Mouse (Mus musculus) splenic B cell, adult 2 months (primary cell): ENCODE measurements around the gene B3gnt8.
A peak's percentile ranks its signal among the peaks of the same experiment; 100 is the strongest.

ENCODE experiments used
- DNase-seq: peaks from one replicate; pipeline ENCODE4 v3.0.0-alpha.2; 2011; ENCODE audit warnings: low read depth, low spot score
- H3K27me3 ChIP-seq: 2 replicates; pipeline ENCODE4 v1.6.1; 2012; ENCODE audit warnings: mild to moderate bottlenecking, low read length, moderate library complexity, mixed read lengths; ENCODE audit not compliant: control insufficient read depth, poor library complexity, insufficient read depth, severe bottlenecking
- H3K36me3 ChIP-seq: 2 replicates; pipeline ENCODE4 v1.6.1; 2012; ENCODE audit warnings: mild to moderate bottlenecking, low read length, moderate library complexity, mixed read lengths; ENCODE audit not compliant: control insufficient read depth, poor library complexity, insufficient read depth, severe bottlenecking

The B3gnt8 gene

DNA sequence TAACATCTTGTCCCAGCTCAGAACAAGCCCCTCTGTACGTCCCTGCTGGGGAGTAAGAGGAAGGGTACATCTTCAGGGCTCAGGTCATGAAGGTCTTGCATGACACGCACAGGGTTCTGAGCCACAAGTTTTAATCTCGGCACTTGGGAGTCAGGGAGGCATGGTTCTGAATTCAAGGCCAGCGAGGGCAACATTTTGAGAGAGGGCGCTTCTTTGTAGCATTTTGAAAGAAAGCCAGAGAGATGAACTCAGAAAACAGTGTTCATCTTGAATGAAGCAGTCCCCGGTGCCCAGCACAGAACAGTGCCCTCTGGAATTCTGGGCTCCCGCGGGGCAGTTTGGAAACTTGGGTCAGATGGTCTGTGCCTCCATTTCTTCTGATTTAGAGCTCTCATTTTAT lies 39.9 kb downstream of the B3gnt8 start:
- peaks cover 6% of the 10 kb centered on the region for H3K36me3 ChIP-seq
- H3K27me3 ChIP-seq: no peaks in the 10 kb centered on the region
- no peak for DNase-seq

- Histone ChIP-seq H3K36me3 (peaks cover 4% of the 10 kb centered on the region), H3K27me3 (no peaks in the 10 kb centered on the region)
- DNase-seq: no peak
These were observed 42.7 kb downstream of the B3gnt8 start for GRCm38 (mm10) chr7:25669158-25669557.

GRCm38 (mm10) chr7:25669631-25670030 lies 43.2 kb downstream of the B3gnt8 start:
- Histone ChIP-seq H3K27me3 (no peaks in the 10 kb centered on the region), H3K36me3 (peaks cover 4% of the 10 kb centered on the region)
- DNase-seq: no peak

DNA sequence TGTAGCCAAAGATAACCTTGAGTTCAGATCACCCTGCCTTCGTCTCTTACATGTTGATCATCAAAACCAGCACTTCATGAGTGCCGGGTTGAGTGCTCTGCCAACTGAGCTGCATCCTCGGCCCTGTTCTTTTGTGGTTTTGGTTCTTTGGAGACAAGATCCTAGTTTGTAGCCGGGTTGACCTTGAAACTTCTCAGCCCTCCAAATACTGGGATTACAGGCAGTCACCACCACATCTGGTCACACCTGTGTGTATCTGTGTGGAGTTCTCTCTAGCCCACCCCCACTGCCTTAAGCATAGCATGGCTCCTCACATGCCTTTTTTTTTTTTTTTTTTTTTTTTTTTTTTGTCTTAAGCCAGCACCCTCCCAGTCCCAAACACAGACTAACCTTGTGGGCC lies 43.6 kb downstream of the B3gnt8 start:
- no peak for DNase-seq
- peaks cover 4% of the 10 kb centered on the region for H3K36me3 ChIP-seq
- no peaks in the 10 kb centered on the region for H3K27me3 ChIP-seq

DNA sequence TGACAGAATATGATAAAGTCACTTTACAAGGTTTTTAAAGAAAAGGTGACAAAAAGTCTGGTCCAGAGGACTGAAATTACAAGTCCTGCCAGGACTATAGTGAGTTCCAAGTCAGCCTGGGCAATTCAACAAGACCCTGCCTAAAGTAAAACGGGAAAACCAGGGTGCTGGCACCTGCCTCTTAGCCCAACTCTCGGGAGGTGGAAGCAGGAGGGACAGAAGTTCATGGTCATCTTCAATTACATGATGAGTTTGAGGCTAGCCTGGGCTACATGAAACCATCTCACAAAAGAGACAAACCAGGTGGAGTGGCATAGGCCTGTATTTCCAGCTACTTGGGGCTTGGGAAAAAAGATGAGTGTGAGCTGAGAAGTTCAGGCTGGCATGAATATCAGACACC lies 45.2 kb downstream of the B3gnt8 start:
- H3K27me3 ChIP-seq: no peaks in the 10 kb centered on the region
- peaks cover 4% of the 10 kb centered on the region for H3K36me3 ChIP-seq
- DNase-seq: no peak

DNA sequence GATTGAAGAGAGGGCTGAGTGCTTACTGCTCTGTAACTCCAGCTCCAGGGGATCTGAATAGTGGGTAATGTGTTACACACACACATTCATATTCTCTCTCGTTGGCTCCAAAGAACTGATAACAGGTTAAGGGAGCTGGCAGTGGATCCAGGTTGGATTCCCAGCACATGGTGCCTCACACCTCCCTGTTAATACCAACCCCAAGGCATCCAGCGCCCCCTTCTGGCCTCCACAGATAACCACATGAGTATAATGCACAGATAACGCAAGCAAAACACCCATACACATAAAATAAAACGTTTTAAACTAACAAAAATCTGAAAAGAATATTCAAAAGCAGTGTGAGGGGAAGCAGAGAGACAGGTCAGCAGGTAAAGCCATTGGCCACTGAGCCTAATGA lies 46.0 kb downstream of the B3gnt8 start:
- no peak for DNase-seq
- peaks cover 4% of the 10 kb centered on the region for H3K36me3 ChIP-seq
- no peaks in the 10 kb centered on the region for H3K27me3 ChIP-seq

DNA sequence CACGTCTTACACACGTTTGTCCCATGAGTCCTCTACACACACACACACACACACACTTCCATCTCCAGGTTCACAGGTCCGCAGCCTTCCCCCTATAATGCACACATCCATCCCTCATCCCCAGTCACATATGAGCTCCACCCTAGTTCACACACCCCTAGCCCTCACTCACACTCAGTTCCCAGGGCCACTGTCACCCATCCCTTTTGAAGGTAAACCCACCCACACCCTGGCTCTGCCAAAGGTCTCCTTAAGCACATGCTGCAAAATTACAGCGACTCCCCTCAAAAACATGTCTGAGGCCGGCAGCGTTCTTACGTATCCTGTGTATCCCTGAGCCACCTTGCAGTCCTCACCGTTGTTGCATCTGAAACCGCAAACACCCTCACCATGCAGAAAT lies 47.8 kb downstream of the B3gnt8 start:
- DNase-seq: no peak
- Histone ChIP-seq H3K27me3 (no peaks in the 10 kb centered on the region), H3K36me3 (no peaks in the 10 kb centered on the region)

- Histone ChIP-seq H3K27me3 (no peaks in the 10 kb centered on the region), H3K36me3 (no peaks in the 10 kb centered on the region)
- DNase-seq: no peak
These were observed 48.4 kb downstream of the B3gnt8 start, which contains the start of gene Tmem91 for GRCm38 (mm10) chr7:25674719-25675300. Gene Tmem91, minus strand, starts transcription at chr7:25675166.

- no peak for DNase-seq
- H3K27me3 ChIP-seq: no peaks in the 10 kb centered on the region
- no peaks in the 10 kb centered on the region for H3K36me3 ChIP-seq
These were observed 49.0 kb downstream of the B3gnt8 start for GRCm38 (mm10) chr7:25675405-25675804.

DNA sequence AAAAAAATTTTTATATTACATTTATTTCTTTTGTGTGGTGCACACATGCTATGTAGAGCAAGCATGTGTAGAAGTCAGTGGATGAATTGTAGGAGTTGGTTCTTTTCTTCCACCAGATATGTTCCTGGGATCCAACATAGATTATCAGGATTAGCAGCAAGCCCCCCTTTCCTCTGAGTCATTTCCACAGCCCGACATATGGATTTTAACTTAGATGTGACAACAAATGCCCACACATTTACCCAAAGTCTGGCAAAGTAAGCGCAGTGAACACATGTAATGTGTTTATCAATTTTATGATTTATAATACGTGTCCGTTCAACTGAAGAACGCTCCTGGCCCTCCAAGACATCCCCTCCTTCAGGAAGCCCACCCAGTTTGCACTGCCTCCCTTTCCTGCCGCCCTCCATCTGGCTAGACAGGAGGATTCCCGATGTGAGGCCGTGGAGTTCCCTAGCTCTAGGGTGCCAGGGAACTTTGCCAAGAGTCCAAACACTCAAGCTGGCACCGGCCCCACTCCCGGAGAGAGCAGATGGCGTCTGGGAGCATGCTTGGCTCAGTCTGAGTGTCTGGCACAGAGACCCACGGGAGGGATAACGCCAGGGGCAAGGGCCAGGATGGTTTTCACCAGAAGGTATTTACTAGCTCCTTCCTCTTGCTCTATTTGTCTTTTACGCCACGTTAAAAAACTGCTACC lies 49.8 kb downstream of the B3gnt8 start:
- DNase-seq: no peak
- Histone ChIP-seq H3K36me3 (no peaks in the 10 kb centered on the region), H3K27me3 (no peaks in the 10 kb centered on the region)

DNA sequence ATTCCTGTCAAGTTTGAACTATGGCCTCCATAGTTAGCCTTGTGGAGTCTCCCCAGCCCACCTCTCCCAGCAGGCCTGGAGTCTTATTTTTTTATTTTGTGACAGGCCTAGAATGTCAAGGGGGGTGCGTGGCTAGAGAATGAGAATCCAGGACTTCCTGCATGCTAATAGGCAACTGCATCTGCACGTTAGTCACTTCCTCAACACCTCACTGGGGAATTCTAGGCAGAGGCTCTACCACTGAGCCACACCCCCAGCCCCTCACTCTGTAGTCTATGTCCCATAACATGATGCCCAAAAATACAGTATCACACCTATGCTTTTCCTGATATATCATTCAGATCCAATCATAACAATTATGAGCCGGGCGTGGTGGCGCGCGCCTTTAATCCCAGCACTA lies 50.6 kb downstream of the B3gnt8 start:
- Histone ChIP-seq H3K36me3 (no peaks in the 10 kb centered on the region), H3K27me3 (no peaks in the 10 kb centered on the region)
- DNase-seq: no peak

DNA sequence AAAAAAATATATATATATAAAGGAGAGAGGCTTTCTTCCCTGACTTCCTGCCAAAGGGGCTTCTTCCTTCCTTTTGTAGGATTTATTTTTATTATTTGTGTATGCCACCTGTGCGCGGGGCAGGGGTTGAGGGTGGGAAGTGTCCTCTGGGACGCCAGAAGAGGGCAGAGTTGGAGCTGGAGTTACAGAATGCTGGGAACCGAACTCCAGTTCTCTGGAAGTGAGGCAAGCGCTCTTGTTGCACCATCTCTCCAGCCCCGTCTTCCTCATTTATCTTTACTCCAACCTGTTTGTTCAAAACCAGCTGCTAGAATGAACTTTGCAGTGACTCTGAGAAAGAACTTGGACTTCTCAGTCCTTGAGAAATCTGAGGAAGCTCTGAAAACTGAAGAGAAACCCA lies 53.5 kb downstream of the B3gnt8 start:
- H3K36me3 ChIP-seq: no peaks in the 10 kb centered on the region
- DNase-seq: no peak
- H3K27me3 ChIP-seq: no peaks in the 10 kb centered on the region

- no peaks in the 10 kb centered on the region for H3K36me3 ChIP-seq
- DNase-seq: peak; percentile 98
- H3K27me3 ChIP-seq: no peaks in the 10 kb centered on the region
These were observed 54.2 kb downstream of the B3gnt8 start, which contains the start of gene B9d2 for GRCm38 (mm10) chr7:25680514-25681258. Gene B9d2, plus strand, starts transcription at chr7:25680780.

DNA sequence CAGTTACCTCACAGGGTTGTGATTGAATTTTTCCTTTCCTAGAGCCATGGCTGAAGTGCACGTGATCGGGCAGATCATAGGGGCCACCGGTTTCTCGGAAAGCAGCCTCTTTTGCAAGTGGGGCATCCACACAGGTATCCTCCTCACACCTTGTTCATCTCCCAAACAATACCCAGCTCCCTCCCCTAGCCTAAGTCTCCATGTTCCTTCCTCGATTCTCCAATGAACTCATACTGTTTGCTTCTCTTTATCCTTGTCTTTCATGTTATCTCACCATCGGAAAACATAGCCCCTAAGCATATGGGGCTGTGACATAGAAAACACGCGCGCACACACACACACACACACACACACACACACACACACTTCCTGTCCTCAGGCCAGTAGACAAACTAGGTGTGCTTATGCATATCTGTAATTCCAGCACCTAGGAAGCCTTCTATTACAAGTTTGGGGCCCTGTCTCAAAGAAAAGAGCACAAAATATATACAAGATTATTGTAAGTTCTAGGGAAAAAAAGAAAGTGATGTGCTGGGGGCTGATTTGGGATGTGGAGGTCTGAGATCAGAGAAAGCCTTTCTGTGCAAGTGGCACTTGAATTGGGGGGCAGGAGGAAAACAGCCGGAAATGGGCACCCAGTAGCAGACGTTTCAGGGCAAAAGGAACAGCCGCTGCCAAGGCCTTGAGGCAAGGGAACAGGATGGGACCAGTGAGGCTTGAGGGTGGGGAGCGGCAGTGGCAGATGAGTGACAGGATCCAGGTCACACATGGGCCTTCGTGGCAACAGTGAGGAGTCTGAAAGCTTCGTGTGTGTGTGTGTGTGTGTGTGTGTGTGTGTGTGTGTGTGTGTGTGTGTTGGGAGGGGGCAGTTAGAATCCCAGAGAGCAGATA lies 55.1 kb downstream of the B3gnt8 start:
- Histone ChIP-seq H3K27me3 (no peaks in the 10 kb centered on the region), H3K36me3 (no peaks in the 10 kb centered on the region; the same call in 1 of the 2 replicates)
- peak; percentile 58 for DNase-seq
